Mouse (Mus musculus): ENCODE data around the gene Hlf. TPM values are rescaled to one million over a fixed set of nuclear protein-coding genes. Genes with fewer than 3 reads are reported as not detected.

The Hlf gene
- polyA plus RNA-seq (2014; fragmentation: Illumina TruSeq; extraction: RNeasy Lipid Tissue Mini Kit (QIAGEN cat#74804); ENCODE audit: low read depth, low replicate concordance): 14.0 TPM

DNA sequence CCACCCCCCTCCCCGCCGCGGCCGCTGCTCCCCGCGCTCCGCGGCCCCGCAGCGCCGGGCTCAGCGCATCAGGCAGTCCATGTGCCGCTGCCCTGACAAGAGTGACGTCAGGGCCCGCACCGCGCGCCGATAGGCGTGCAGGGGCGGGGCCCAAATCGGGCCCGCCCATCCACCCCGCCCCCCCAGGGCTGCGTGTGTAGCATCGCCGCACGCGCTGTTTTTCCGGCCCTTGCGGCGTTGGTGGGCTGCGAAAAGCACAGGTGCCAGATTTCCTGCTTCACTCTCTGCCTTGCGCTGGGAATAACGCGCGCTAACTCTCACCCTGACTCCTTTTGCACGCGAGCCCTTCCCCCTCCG is at the start of gene Hlf:
Gene Hlf (minus strand): TSS at position 79 of the 357 bp plus-strand sequence.

Other genes starting within 250 kb of the Hlf start
- gene Gm45716, start 203.2 kb downstream of the Hlf start, polyA plus RNA-seq (2014; fragmentation: Illumina TruSeq; extraction: RNeasy Lipid Tissue Mini Kit (QIAGEN cat#74804); ENCODE audit: low read depth, low replicate concordance): 15.5 TPM
- 224 TPM for gene Mmd, start 141.4 kb downstream of the Hlf start, polyA plus RNA-seq (2014; fragmentation: Illumina TruSeq; extraction: RNeasy Lipid Tissue Mini Kit (QIAGEN cat#74804); ENCODE audit: low read depth, low replicate concordance)
- gene Stxbp4, start 247.2 kb upstream of the Hlf start, polyA plus RNA-seq (2014; fragmentation: Illumina TruSeq; extraction: RNeasy Lipid Tissue Mini Kit (QIAGEN cat#74804); ENCODE audit: low read depth, low replicate concordance): 4.1 TPM
- 10.4 TPM for gene Cox11, start 247.3 kb upstream of the Hlf start, polyA plus RNA-seq (2014; fragmentation: Illumina TruSeq; extraction: RNeasy Lipid Tissue Mini Kit (QIAGEN cat#74804); ENCODE audit: low read depth, low replicate concordance)

Measured in adipose tissue, adult 10 weeks (tissue).